Mouse (Mus musculus) hindbrain, embryonic 14.5 days (tissue): Measurements from ENCODE around the gene Olfr1137. TPM values are rescaled to one million over a fixed set of nuclear protein-coding genes. Genes with fewer than 3 reads are reported as not detected.

ENCODE experiments used
- ATAC-seq: fragments of 200-750 bp; cut with Nextera tagmentation; 2 replicates; pipeline ENCODE4 v1.8.0; 2017; ENCODE audit warnings: moderate number of reproducible peaks, mild to moderate bottlenecking, moderate TSS enrichment, moderate library complexity; ENCODE audit not compliant: low FRiP score
- DNase-seq: peaks from one replicate; pipeline ENCODE4 v3.0.0-alpha.2; 2015; ENCODE audit warnings: low spot score
- H3K27ac ChIP-seq: fragments of 300-500 bp; sonication (generic); 2 replicates; pipeline ENCODE4 v1.5.1; 2014; ENCODE audit warnings: mild to moderate bottlenecking, moderate library complexity
- H3K27me3 ChIP-seq: fragments of 300-500 bp; sonication (generic); 2 replicates; pipeline ENCODE4 v1.6.1; 2014; ENCODE audit warnings: mild to moderate bottlenecking, low read length, mixed read lengths; ENCODE audit not compliant: control insufficient read depth, insufficient read depth
- H3K36me3 ChIP-seq: fragments of 300-500 bp; sonication (generic); replicated peaks from 2 replicates; pipeline ENCODE4 v1.6.1; 2014; ENCODE audit not compliant: control insufficient read depth, insufficient read depth
- H3K4me1 ChIP-seq: fragments of 300-500 bp; sonication (generic); replicated peaks from 2 replicates; pipeline ENCODE4 v1.6.1; 2014; ENCODE audit warnings: antibody characterized with exemption, low read length, mixed read lengths; ENCODE audit not compliant: control insufficient read depth, insufficient read depth
- H3K4me2 ChIP-seq: fragments of 300-500 bp; sonication (generic); replicated peaks from 2 replicates; pipeline ENCODE4 v1.6.1; 2014; ENCODE audit warnings: mild to moderate bottlenecking, moderate library complexity
- H3K4me3 ChIP-seq: fragments of 300-500 bp; sonication (generic); replicated peaks from 2 replicates; pipeline ENCODE4 v1.5.1; 2014; ENCODE audit warnings: mild to moderate bottlenecking, low read length
- H3K9ac ChIP-seq: fragments of 300-500 bp; sonication (generic); 2 replicates; pipeline ENCODE4 v1.6.1; 2014
- H3K9me3 ChIP-seq: fragments of 300-500 bp; sonication (generic); 2 replicates; pipeline ENCODE4 v1.6.1; 2016; ENCODE audit warnings: low read length; ENCODE audit not compliant: control insufficient read depth
- WGBS: fragments of 180-500 bp; shearing (Covaris S2); extraction: QIAGEN DNeasy Blood & Tissue Kit; methylation state at CpG from one replicate; pipeline ENCODE4 v1.1.7; 2014; 5-methylcytosine and 5-hydroxymethylcytosine counted together
- polyA plus RNA-seq: library from polyadenylated mRNA; unstranded; fragments of >200 nt; fragmentation: Nextera tagmentation; extraction: Ambion mirVana; gene quantifications from 2 replicates; pipeline ENCODE4 v1.2.1, GENCODE M21; 2014

Gene Olfr1137
- polyA plus RNA-seq = not detected in 2 replicates

GRCm38 (mm10) chr2:87713079-87713478 is at the start of gene Olfr1137:
Olfr1137 (minus strand) TSS chr2:87713179.
- H3K27me3 ChIP-seq = no peaks in the 10 kb centered on the region
- no peak within 1 kb of the TSS for H3K4me2 ChIP-seq
- H3K9ac ChIP-seq = no peak within 1 kb of the TSS
- ATAC-seq (no peak), DNase-seq (no peak)
- no peaks in the 10 kb centered on the region for H3K9me3 ChIP-seq
- H3K27ac ChIP-seq = no peak within 1 kb of the TSS
- no peaks in the 10 kb centered on the region for H3K36me3 ChIP-seq
- no peaks in the 10 kb centered on the region for H3K4me1 ChIP-seq
- H3K4me3 ChIP-seq = no peak within 1 kb of the TSS

DNA sequence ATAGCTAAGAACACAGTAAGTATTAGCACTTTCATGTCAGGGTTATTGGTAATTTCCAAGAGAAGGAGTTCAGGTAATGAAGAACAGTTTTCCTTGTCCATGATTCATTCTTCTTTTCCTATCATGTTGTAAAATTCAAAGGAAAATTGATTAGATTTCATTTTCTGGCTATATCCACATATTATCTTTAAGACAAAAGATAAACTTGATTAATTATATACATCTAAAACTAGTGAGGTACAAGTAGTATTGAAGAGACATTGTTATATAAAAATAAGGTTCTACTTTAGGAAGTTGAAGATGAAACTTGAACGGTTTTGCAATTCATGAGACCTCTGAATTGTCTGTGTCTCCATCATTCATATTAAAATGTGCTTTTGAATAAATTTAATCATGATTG is 40.9 kb upstream of the Olfr1137 start, which contains the start of gene Olfr1141:
TSS of gene Olfr1141 (minus strand) at position 101 of the 400 bp plus-strand sequence.
- H3K27ac ChIP-seq = no peak within 1 kb of the TSS
- 82% methylated on average over 1 of the region's 1 CpGs for WGBS
- H3K27me3 ChIP-seq = no peaks in the 10 kb centered on the region
- DNase-seq (no peak), ATAC-seq (no peak)
- no peaks in the 10 kb centered on the region for H3K4me1 ChIP-seq
- H3K9ac ChIP-seq = no peak within 1 kb of the TSS
- no peak within 1 kb of the TSS for H3K4me3 ChIP-seq
- H3K9me3 ChIP-seq = no peaks in the 10 kb centered on the region
- no peak within 1 kb of the TSS for H3K4me2 ChIP-seq
- H3K36me3 ChIP-seq = no peaks in the 10 kb centered on the region

GRCm38 (mm10) chr2:87743452-87743851 is 30.5 kb upstream of the Olfr1137 start, which contains the start of gene Olfr1140:
Olfr1140 (plus strand) TSS chr2:87743752.
- Histone ChIP-seq H3K36me3 (no peaks in the 10 kb centered on the region), H3K4me2 (no peak within 1 kb of the TSS), H3K4me1 (no peaks in the 10 kb centered on the region), H3K9me3 (no peaks in the 10 kb centered on the region), H3K9ac (no peak within 1 kb of the TSS), H3K4me3 (no peak within 1 kb of the TSS), H3K27me3 (no peaks in the 10 kb centered on the region), H3K27ac (no peak within 1 kb of the TSS)
- 78% methylated on average over 3 of the region's 3 CpGs for WGBS
- no peak for DNase-seq
- ATAC-seq = no peak

DNA sequence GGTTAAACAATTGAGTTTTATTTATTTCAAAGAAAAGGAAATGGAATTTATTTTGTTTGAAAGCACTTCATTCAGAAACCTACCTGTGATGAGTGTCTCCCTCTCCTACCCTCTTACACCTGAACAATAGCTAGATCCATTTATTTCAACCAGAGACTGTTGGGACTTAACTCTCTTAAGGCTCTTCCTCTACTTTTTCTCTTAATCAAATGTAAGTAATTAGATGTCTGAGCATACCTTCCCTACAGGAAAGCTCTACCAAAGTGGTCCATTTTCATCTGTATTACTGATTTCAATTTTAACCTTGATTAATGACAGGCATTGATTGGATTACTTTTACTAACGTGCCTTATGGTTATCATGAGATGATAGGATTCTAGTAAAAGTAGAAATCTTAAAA is 26.9 kb upstream of the Olfr1137 start, which contains the start of gene Olfr1138:
TSS of gene Olfr1138 (minus strand) at position 101 of the 400 bp plus-strand sequence.
- Histone ChIP-seq H3K4me1 (no peaks in the 10 kb centered on the region), H3K27me3 (no peaks in the 10 kb centered on the region), H3K36me3 (no peaks in the 10 kb centered on the region), H3K9me3 (no peaks in the 10 kb centered on the region), H3K4me3 (no peak within 1 kb of the TSS), H3K4me2 (no peak within 1 kb of the TSS), H3K27ac (no peak within 1 kb of the TSS), H3K9ac (no peak within 1 kb of the TSS)
- DNase-seq (no peak), ATAC-seq (no peak)
- 85% methylated on average over 1 of the region's 1 CpGs for WGBS

- Histone ChIP-seq H3K27me3 (no peaks in the 10 kb centered on the region), H3K4me2 (no peak within 1 kb of the TSS), H3K36me3 (no peaks in the 10 kb centered on the region), H3K4me1 (no peaks in the 10 kb centered on the region), H3K27ac (no peak within 1 kb of the TSS), H3K9ac (no peak within 1 kb of the TSS), H3K4me3 (no peak within 1 kb of the TSS), H3K9me3 (no peaks in the 10 kb centered on the region)
- ATAC-seq = no peak
- no peak for DNase-seq
Measured at GRCm38 (mm10) chr2:87693847-87694246, 19.1 kb downstream of the Olfr1137 start, which contains the start of gene Olfr1136. Olfr1136 (minus strand) TSS chr2:87693947.

DNA sequence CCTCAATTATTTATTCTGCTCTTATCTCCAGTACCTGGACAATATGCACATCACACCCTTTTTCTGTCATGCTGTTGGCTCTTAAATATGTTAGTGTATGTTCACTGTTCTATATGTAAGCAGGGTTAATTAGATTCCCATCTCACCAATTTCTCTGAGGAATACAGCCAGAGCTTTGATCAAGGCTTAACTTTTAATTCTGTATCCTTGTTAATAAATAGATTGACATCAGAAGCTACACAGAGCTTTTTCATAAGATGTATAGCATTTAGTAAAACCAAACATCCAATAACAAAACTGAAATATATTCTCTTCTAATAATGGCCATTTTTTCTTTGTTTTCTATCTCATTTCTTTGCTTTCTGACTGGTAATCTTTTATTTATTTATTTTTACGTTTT is 39.4 kb downstream of the Olfr1137 start, which contains the start of gene Olfr1135:
TSS of gene Olfr1135 (minus strand) at position 101 of the 400 bp plus-strand sequence.
- 27% methylated on average over 1 of the region's 1 CpGs for WGBS
- H3K4me3 ChIP-seq = no peak within 1 kb of the TSS
- H3K36me3 ChIP-seq = no peaks in the 10 kb centered on the region
- no peaks in the 10 kb centered on the region for H3K4me1 ChIP-seq
- H3K9ac ChIP-seq = no peak within 1 kb of the TSS
- no peak for DNase-seq
- no peak within 1 kb of the TSS for H3K4me2 ChIP-seq
- H3K27me3 ChIP-seq = no peaks in the 10 kb centered on the region
- H3K27ac ChIP-seq = no peak within 1 kb of the TSS
- ATAC-seq = no peak
- H3K9me3 ChIP-seq = no peaks in the 10 kb centered on the region

Other genes starting within 250 kb of the Olfr1137 start
- gene Pramel7, start 216.1 kb downstream of the Olfr1137 start, polyA plus RNA-seq = not detected in 2 replicates
- gene Pramel6, start 206.6 kb downstream of the Olfr1137 start, polyA plus RNA-seq = not detected in 2 replicates
- not detected in 2 replicates for gene Olfr153, start 181.4 kb downstream of the Olfr1137 start, polyA plus RNA-seq
- not detected in 2 replicates for gene Olfr1128, start 167.6 kb downstream of the Olfr1137 start, polyA plus RNA-seq
- gene Olfr1129, start 139.3 kb downstream of the Olfr1137 start, polyA plus RNA-seq = not detected in 2 replicates
- gene Olfr1130, start 107.0 kb downstream of the Olfr1137 start, polyA plus RNA-seq = not detected in 2 replicates
- not detected in 2 replicates for gene Olfr1131, start 86.1 kb downstream of the Olfr1137 start, polyA plus RNA-seq
- gene Olfr1132, start 75.6 kb downstream of the Olfr1137 start, polyA plus RNA-seq = not detected in 2 replicates
- gene Olfr1133, start 65.8 kb downstream of the Olfr1137 start, polyA plus RNA-seq = not detected in 2 replicates
- gene Olfr1134, start 54.7 kb downstream of the Olfr1137 start, polyA plus RNA-seq = not detected in 2 replicates
- gene Olfr1135, start 39.5 kb downstream of the Olfr1137 start, polyA plus RNA-seq = not detected in 2 replicates
- gene Olfr1136, start 19.2 kb downstream of the Olfr1137 start, polyA plus RNA-seq = not detected in 2 replicates
- not detected in 2 replicates for gene Olfr1138, start 26.8 kb upstream of the Olfr1137 start, polyA plus RNA-seq
- not detected in 2 replicates for gene Olfr1140, start 30.6 kb upstream of the Olfr1137 start, polyA plus RNA-seq
- gene Olfr1141, start 40.8 kb upstream of the Olfr1137 start, polyA plus RNA-seq = not detected in 2 replicates
- not detected in 2 replicates for gene Olfr152, start 66.3 kb upstream of the Olfr1137 start, polyA plus RNA-seq
- gene Olfr1143, start 87.4 kb upstream of the Olfr1137 start, polyA plus RNA-seq = not detected in 2 replicates
- not detected in 2 replicates for gene Olfr1145, start 96.6 kb upstream of the Olfr1137 start, polyA plus RNA-seq
- not detected in 2 replicates for gene Olfr1148, start 117.4 kb upstream of the Olfr1137 start, polyA plus RNA-seq
- not detected in 2 replicates for gene Olfr1150-ps1, start 130.8 kb upstream of the Olfr1137 start, polyA plus RNA-seq
- not detected in 2 replicates for gene Olfr1151, start 142.7 kb upstream of the Olfr1137 start, polyA plus RNA-seq
- not detected in 2 replicates for gene Olfr1152, start 153.3 kb upstream of the Olfr1137 start, polyA plus RNA-seq
- not detected in 2 replicates for gene Olfr1153, start 181.8 kb upstream of the Olfr1137 start, polyA plus RNA-seq
- gene Olfr1154, start 192.0 kb upstream of the Olfr1137 start, polyA plus RNA-seq = not detected in 2 replicates
- not detected in 2 replicates for gene Olfr1155, start 232.0 kb upstream of the Olfr1137 start, polyA plus RNA-seq
- not detected in 2 replicates for gene Olfr1156, start 239.9 kb upstream of the Olfr1137 start, polyA plus RNA-seq